In genomic region chr19:38915677-38916076, GRCm38 (mm10) we compare ENCODE assay signal across 8 mouse cellular contexts. TPM values are rescaled to one million over a fixed set of nuclear protein-coding genes. Genes with fewer than 3 reads are reported as not detected.
A peak's percentile ranks its signal among the peaks of the same experiment; 100 is the strongest.
DNase-seq lines count a peak whose midpoint lies in the region; ATAC-seq and TF ChIP-seq lines count a peak whose summit lies in the region.

No protein-coding gene starts in this region.

- no peaks in the 10 kb centered on the region for H3K27me3 ChIP-seq in heart, embryonic 12.5 days (replicated peaks)
- H3K27me3 ChIP-seq in limb, embryonic 10.5 days (ENCODE audit: low read depth, poor library complexity, severe bottlenecking), result no peaks in the 10 kb centered on the region
- no peaks in the 10 kb centered on the region for H3K27me3 ChIP-seq in small intestine, adult 2 months (ENCODE audit: control insufficient read depth, insufficient read depth, low read length)

- H3K36me3 ChIP-seq in heart, embryonic 12.5 days, result peaks cover 26% of the 10 kb centered on the region
- peaks cover 14% of the 10 kb centered on the region for H3K36me3 ChIP-seq in limb, embryonic 10.5 days
- H3K36me3 ChIP-seq in small intestine, adult 2 months (ENCODE audit: control insufficient read depth, insufficient read depth, low read length), result peaks cover 25% of the 10 kb centered on the region

- H3K4me1 ChIP-seq in heart, embryonic 12.5 days (replicated peaks), result no peaks in the 10 kb centered on the region
- H3K4me1 ChIP-seq in limb, embryonic 10.5 days, result no peaks in the 10 kb centered on the region
- H3K4me1 ChIP-seq in small intestine, adult 2 months (ENCODE audit: control insufficient read depth, insufficient read depth, insufficient read length, low read length), result no peaks in the 10 kb centered on the region

- TF ChIP-seq CTCF in brain, embryonic 14.5 days (IDR thresholded peaks at IDR 0.05; ENCODE audit: borderline replicate concordance, extremely low read depth, insufficient read depth, insufficient read length), result peak; percentile 64; the same call in 1 of the 2 replicates
- peak; percentile 55; the same call in 1 of the 2 replicates for TF ChIP-seq CTCF in small intestine, adult 2 months (IDR thresholded peaks at IDR 0.05; ENCODE audit: extremely low read depth, insufficient read length, insufficient replicate concordance, low read depth, low read length)

- H3K4me2 ChIP-seq in heart, embryonic 12.5 days, result no peak overlapping the region

- DNase-seq in heart, adult 11 months, result peak; percentile 71
- DNase-seq in right cerebral cortex, adult 18-20 months, result peak; percentile 37
- DNase-seq in right cerebral cortex, postnatal 36 days (ENCODE audit: low spot score in 2 of 2), result no peak
- peak; percentile 58 for DNase-seq in brain, embryonic 14.5 days (ENCODE audit: low read depth)
- peak; percentile 33 for DNase-seq in gastrocnemius, postnatal 10 days
- peak; percentile 50 for DNase-seq in limb, embryonic 10.5 days (ENCODE audit: low spot score)

- H3K9me3 ChIP-seq in heart, embryonic 12.5 days (replicated peaks), result no peaks in the 10 kb centered on the region
- H3K9me3 ChIP-seq in limb, embryonic 10.5 days (replicated peaks), result no peaks in the 10 kb centered on the region

- no peak for ATAC-seq in heart, embryonic 12.5 days (ENCODE audit: insufficient number of reproducible peaks, low FRiP score)

- no peak for TF ChIP-seq POLR2A in brain, embryonic 14.5 days (IDR thresholded peaks at IDR 0.05; ENCODE audit: borderline replicate concordance, extremely low read depth, insufficient read depth, insufficient read length, poor library complexity, severe bottlenecking)
- TF ChIP-seq POLR2A in small intestine, adult 2 months (IDR thresholded peaks at IDR 0.05; ENCODE audit: low read depth, low read length), result no peak

- no peak overlapping the region for H3K4me3 ChIP-seq in heart, embryonic 12.5 days
- H3K4me3 ChIP-seq in limb, embryonic 10.5 days, result no peak overlapping the region
- no peak overlapping the region for H3K4me3 ChIP-seq in small intestine, adult 2 months (ENCODE audit: low read depth, low read length)

- H3K9ac ChIP-seq in heart, embryonic 12.5 days, result no peak overlapping the region

- WGBS in heart, embryonic 12.5 days, result 42% methylated on average over 3 of the region's 3 CpGs
- 53% methylated on average over 3 of the region's 3 CpGs for WGBS in limb, embryonic 10.5 days
- WGBS in small intestine, adult 2 months, result 51% methylated on average over 3 of the region's 3 CpGs

- no peak overlapping the region for H3K27ac ChIP-seq in heart, embryonic 12.5 days (ENCODE audit: poor library complexity, severe bottlenecking)
- no peak overlapping the region for H3K27ac ChIP-seq in limb, embryonic 10.5 days
- no peak overlapping the region for H3K27ac ChIP-seq in small intestine, adult 2 months (ENCODE audit: insufficient read depth, low read depth, low read length)

RNA-seq across cellular contexts. Expression of gene Hells, which starts 15.0 kb away (rescaled TPM):
- 35.8 and 37.0 TPM in 2 replicates for polyA plus RNA-seq in heart, embryonic 12.5 days (2016; fragmentation: Nextera tagmentation; extraction: Ambion mirVana)
- polyA plus RNA-seq in brain, embryonic 14.5 days (2012; rRNA removed), result 11.2 and 18.0 TPM in 2 replicates
- total RNA-seq in gastrocnemius, postnatal 10 days (2021), result 1 to 10 TPM; 5.7 to 8.6 TPM
- polyA plus RNA-seq in limb, embryonic 10.5 days (2016; fragmentation: Nextera tagmentation; extraction: Ambion mirVana), result 88.9 and 91.6 TPM in 2 replicates
- polyA plus RNA-seq in small intestine, adult 2 months (2012; rRNA removed), result 0.18 and 0.82 TPM in 2 replicates

Comparison
In these comparisons a context has a peak if more than half of its experiments do, and no peak if none do; other contexts are left out.
1. DNase-seq: peak in heart, adult 11 months (single experiment), right cerebral cortex, adult 18-20 months (single experiment), brain, embryonic 14.5 days (single experiment), gastrocnemius, postnatal 10 days (single experiment) and limb, embryonic 10.5 days (single experiment); none in right cerebral cortex, postnatal 36 days (0 of 2).